Mouse (Mus musculus) brown adipose tissue, adult 24 weeks (tissue): Measurements from ENCODE around the gene Tox2. TPM values are rescaled to one million over a fixed set of nuclear protein-coding genes. Genes with fewer than 3 reads are reported as not detected.

Source experiments
- H3K27ac ChIP-seq: fragments of 200-500 bp; replicated peaks from 2 replicates; pipeline ENCODE4 v1.5.1; 2012; ENCODE audit warnings: low read depth, mild to moderate bottlenecking, low read length
- H3K4me1 ChIP-seq: fragments of 200-500 bp; 2 replicates; pipeline ENCODE4 v1.6.1; 2012; ENCODE audit warnings: low read length, mixed read lengths; ENCODE audit not compliant: control insufficient read depth, insufficient read depth, insufficient read length
- H3K4me3 ChIP-seq: fragments of 200-500 bp; 2 replicates; pipeline ENCODE4 v1.5.1; 2012; ENCODE audit warnings: low read depth, mild to moderate bottlenecking, low read length, moderate library complexity; ENCODE audit not compliant: insufficient read depth
- polyA plus RNA-seq: library from polyadenylated mRNA; stranded (reverse); fragments of >200 nt; gene quantifications from 2 replicates; pipeline ENCODE4 v1.2.4, GENCODE M21; 2012; ENCODE audit not compliant: missing spikeins, insufficient read depth, insufficient read length

Tox2 gene
- 0.48 TPM in 1 of 2 replicates, not detected in the other for polyA plus RNA-seq

- Histone ChIP-seq H3K27ac (no peak within 1 kb of the TSS; the same call in 1 of the 2 replicates), H3K4me3 (peak within 1 kb of the TSS; percentile 45), H3K4me1 (no peaks in the 10 kb centered on the region)
Observed at GRCm38 (mm10) chr2:163202884-163203634, at the start of gene Tox2. Gene Tox2, plus strand, starts transcription at chr2:163203125.

GRCm38 (mm10) chr2:163154673-163155072, 48.3 kb upstream of the Tox2 start:
- no peak overlapping the region for H3K27ac ChIP-seq
- no peak overlapping the region for H3K4me3 ChIP-seq
- no peaks in the 10 kb centered on the region for H3K4me1 ChIP-seq

GRCm38 (mm10) chr2:163158979-163159378, 43.9 kb upstream of the Tox2 start:
- Histone ChIP-seq H3K27ac (no peak overlapping the region), H3K4me3 (no peak overlapping the region)

DNA sequence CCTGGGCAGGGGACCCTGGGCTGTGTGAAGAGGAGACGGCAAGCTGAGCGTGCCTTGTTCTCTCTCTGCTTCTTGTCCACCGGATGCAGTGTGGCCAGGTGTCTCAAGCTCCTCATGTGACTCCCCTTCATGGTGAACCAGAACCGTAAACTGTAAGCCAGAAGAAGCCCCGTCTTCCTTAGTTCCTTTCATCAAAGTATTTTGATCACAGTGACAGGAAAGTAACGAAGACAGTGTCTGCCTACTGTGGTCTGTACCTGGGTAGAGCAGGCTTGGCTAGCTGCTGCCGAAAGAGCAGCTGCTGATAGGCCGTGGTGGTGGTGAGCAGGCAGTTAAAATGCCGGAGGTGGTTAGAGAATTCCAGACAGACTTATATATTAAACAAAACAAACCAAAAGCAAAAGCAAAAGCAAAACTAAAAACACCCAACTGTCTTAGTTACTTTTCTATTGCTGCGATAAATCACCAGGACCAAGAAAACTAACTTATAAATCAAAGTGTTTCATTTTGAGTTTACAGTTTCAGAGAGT, 38.4 kb upstream of the Tox2 start:
- Histone ChIP-seq H3K27ac (no peak overlapping the region), H3K4me1 (no peaks in the 10 kb centered on the region), H3K4me3 (no peak overlapping the region)

More at GRCm38 (mm10) chr2:163158979-163159378, 43.9 kb upstream of the Tox2 start:
- no peaks in the 10 kb centered on the region for H3K4me1 ChIP-seq

DNA sequence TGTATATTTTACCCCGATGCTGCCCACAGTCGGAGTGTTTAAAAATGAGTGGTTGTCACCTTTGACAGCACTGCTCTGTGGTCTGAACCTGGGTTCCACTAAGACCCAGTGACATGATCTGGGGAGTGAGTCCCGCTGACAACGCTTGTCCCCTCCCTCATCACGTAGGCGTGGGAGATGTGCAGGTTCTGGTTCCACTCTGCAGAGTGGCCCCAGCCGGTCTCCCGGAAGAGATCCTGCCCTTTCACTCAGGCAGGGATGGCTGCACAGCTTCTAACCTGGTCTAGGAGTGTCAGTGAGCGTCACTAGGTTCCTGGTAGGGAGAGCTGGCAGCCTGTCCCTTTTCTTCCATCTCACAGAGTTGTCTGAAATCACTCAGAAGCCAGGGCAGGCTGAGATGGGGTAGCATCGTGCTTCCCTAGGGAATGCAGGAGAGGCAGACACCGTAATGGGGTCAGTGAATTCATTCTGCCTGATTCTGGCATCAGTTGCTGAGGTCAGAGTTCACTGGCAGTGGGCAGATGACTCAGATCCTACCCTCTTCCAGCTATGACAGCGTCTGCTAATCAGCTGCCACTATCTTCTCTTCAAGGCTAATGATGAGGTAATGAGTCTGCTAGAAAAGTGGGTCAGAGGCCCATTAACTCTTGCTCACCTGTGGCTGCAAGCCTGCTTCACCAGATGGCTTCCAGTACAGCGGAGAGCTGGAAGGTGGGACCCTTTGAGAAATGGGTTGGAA, 36.7 kb upstream of the Tox2 start:
- H3K4me1 ChIP-seq, result no peaks in the 10 kb centered on the region
- H3K27ac ChIP-seq, result no peak overlapping the region
- H3K4me3 ChIP-seq, result no peak overlapping the region

- Histone ChIP-seq H3K4me1 (no peaks in the 10 kb centered on the region), H3K27ac (no peak overlapping the region), H3K4me3 (no peak overlapping the region)
Observed at GRCm38 (mm10) chr2:163171891-163172290, 31.0 kb upstream of the Tox2 start.

- Histone ChIP-seq H3K27ac (no peak overlapping the region), H3K4me1 (no peaks in the 10 kb centered on the region), H3K4me3 (no peak overlapping the region)
Observed at GRCm38 (mm10) chr2:163174066-163174465, 28.9 kb upstream of the Tox2 start.

- H3K4me1 ChIP-seq, result no peaks in the 10 kb centered on the region
- no peak overlapping the region for H3K4me3 ChIP-seq
- no peak overlapping the region for H3K27ac ChIP-seq
Observed at GRCm38 (mm10) chr2:163175831-163176230, 27.1 kb upstream of the Tox2 start.

- Histone ChIP-seq H3K4me1 (no peaks in the 10 kb centered on the region), H3K4me3 (no peak overlapping the region), H3K27ac (no peak overlapping the region)
Observed at GRCm38 (mm10) chr2:163176502-163176901, 26.4 kb upstream of the Tox2 start.

- Histone ChIP-seq H3K4me1 (no peaks in the 10 kb centered on the region), H3K4me3 (no peak overlapping the region), H3K27ac (no peak overlapping the region)
Observed at GRCm38 (mm10) chr2:163187552-163187951, 15.4 kb upstream of the Tox2 start.

- H3K4me1 ChIP-seq, result no peaks in the 10 kb centered on the region
- no peak overlapping the region for H3K27ac ChIP-seq
- H3K4me3 ChIP-seq, result no peak overlapping the region
Observed at GRCm38 (mm10) chr2:163189596-163189995, 13.3 kb upstream of the Tox2 start.

DNA sequence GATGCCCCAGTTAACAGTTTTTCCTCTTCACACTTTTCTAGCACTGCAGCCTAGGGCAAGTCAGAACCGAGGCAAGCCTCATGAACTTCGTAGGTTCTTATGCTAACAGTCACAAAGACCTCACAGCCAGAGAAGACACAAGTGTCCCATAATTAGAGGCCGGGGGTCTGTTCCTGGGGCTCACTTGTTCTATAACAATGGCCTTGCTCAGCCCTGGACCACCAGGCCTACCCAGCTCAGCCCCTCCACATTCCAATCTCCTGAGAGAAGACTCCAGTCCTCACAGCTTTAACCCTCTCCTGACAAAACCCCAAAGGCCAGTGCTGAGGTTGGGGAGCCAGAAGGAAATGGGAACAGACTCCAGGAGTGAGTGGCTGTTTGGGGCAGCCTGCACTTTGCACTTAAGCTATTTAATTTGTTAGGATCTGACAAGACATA, 12.9 kb upstream of the Tox2 start:
- H3K4me3 ChIP-seq, result no peak overlapping the region
- H3K27ac ChIP-seq, result no peak overlapping the region

DNA sequence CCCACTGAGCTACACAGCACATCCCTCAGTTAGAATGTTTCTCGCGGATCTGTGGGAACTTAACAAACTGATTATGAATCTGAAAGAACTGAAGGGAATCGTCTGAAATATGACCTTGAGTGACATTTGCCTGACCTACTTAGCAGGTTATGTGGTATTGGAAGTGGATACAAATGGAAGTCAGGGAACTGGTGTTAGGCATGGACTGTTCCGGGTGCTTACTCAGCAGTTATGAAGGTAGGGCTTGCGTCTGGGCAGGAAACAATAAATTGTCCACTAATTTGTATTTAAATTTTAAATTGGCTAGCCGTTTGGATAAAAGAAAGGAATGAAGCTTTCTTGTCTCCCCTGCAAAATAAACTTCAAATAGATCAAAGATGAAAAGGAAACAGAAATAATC, 10.4 kb upstream of the Tox2 start:
- H3K27ac ChIP-seq, result no peak overlapping the region
- H3K4me1 ChIP-seq, result no peaks in the 10 kb centered on the region
- no peak overlapping the region for H3K4me3 ChIP-seq

More for the DNA sequence above, 12.9 kb upstream of the Tox2 start:
- H3K4me1 ChIP-seq, result no peaks in the 10 kb centered on the region

DNA sequence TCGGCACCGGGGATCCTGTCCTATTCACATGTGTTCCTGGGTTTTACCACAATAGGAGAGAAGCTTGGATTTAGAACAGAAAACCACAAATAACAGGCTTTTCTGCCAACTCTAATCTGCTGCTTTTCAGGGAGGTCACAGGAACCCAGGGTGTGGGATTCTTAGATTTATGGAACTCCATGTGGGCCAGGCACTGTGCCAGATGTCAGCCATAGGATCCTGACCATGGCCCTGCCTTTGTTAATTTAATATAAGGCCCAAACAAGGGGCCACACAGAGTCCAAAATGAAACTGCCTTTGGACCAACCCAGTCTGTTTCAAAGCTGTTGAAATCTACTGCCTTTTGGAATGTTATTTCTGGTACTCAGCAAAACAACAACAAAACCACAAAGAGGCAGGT, 8.9 kb upstream of the Tox2 start:
- no peak overlapping the region for H3K4me3 ChIP-seq
- no peak overlapping the region for H3K27ac ChIP-seq
- H3K4me1 ChIP-seq, result no peaks in the 10 kb centered on the region

DNA sequence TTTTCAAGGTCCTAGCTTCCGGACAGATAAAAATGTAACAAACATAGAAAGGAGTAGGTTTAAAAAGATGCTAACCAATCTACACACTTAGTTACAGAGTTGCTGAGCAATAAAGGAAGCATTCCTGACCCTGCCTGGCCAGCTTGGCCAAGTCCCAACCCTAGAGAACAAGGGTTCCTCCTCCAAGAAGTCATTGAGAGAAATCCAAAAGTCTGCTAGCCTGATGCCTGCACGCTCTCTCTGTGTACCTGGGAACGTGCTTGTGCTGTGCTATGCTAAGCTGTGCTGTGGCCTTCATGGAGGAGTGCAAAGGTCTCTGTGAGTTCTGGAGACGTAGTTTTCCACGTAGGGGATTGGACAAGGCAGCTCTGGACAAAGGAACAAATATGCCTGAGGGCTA, 8.4 kb upstream of the Tox2 start:
- no peak overlapping the region for H3K27ac ChIP-seq
- H3K4me1 ChIP-seq, result no peaks in the 10 kb centered on the region
- no peak overlapping the region for H3K4me3 ChIP-seq
